Mouse (Mus musculus): ENCODE data around the gene Zfp672.
"Not testable (repeated sequence)": the region's sequence is repeated elsewhere in the genome, so short reads cannot be mapped to it uniquely, and the experiment has no call there.

The Zfp672 gene

GRCm38 (mm10) chr11:58324614-58325229, 5.4 kb downstream of the Zfp672 start:
- DNase-seq: no peak

DNA sequence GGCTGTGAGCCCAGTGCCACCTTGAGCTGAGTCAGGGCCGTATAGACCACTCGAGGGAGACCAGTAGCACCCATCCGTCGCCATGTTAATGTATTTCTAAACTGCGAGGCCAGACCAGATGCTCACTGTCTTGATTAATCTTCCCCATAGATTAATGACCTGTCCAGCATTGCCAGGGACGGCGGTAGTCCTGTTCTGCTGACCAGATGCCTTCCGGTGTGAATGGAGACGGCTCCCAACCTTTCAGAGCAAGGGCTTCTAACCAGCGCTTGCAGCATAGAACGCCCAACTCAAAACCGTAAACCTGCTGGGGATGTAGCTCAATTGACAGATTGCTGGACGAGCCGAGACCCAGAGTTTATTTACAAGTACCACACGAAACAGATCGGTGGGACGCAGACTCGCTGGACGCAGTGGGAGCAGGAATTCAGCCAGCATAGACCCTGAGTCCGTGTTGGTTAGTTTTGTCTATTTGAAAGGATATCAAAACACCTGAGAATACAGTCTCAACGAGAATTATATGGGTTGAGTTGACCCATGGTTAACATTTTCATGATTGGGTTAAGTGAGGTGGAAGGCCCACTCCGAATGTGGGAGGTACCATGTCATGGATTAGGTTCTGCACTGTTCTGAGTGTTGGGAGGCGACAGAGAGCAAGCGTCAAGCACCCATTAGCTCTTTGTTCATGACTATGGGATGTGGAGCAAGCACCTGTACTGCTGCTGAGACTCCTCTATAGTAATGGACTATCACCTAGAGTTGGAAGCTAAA, 6.4 kb downstream of the Zfp672 start:
- DNase-seq: no peak

GRCm38 (mm10) chr11:58322824-58323569, 7.1 kb downstream of the Zfp672 start:
- DNase-seq: peak; percentile 96

GRCm38 (mm10) chr11:58316768-58317390, 13.3 kb downstream of the Zfp672 start:
- no peak for DNase-seq

GRCm38 (mm10) chr11:58316344-58316743, 13.8 kb downstream of the Zfp672 start:
- DNase-seq: no peak

DNA sequence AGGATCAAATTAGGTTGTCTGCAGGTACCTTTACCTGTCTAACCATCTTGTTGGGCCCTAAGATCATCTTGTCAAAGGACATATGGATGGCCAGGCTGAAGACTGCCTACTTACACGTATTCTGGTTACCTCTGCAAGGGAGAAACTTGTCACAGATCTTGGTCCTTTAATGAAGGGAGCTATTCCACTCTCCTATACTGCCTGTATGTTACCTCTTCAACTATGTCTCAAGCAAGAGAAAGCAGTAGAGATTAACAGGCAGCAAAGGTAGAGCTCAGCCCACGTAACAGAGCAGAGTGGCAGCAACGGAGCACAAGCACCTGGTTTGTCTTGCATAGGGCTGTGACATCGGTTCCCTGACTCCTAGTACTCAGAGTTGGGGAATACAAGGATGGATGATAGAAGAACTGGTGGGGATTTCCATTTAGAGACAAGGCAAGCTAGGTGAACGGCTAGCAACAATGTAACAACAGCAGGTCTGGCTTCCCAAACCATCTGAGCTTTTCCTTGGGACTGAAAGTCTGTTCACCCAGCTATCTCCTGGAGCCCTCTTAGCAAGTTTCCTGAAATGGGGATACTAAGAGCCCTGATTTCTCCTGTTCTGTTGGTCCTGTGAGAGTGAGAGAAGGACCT, 14.5 kb downstream of the Zfp672 start:
- no peak for DNase-seq

- peak; percentile 38 for DNase-seq
Measured at GRCm38 (mm10) chr11:58314069-58314468, 16.1 kb downstream of the Zfp672 start.

GRCm38 (mm10) chr11:58308661-58309060, 21.5 kb downstream of the Zfp672 start:
- no peak for DNase-seq

DNA sequence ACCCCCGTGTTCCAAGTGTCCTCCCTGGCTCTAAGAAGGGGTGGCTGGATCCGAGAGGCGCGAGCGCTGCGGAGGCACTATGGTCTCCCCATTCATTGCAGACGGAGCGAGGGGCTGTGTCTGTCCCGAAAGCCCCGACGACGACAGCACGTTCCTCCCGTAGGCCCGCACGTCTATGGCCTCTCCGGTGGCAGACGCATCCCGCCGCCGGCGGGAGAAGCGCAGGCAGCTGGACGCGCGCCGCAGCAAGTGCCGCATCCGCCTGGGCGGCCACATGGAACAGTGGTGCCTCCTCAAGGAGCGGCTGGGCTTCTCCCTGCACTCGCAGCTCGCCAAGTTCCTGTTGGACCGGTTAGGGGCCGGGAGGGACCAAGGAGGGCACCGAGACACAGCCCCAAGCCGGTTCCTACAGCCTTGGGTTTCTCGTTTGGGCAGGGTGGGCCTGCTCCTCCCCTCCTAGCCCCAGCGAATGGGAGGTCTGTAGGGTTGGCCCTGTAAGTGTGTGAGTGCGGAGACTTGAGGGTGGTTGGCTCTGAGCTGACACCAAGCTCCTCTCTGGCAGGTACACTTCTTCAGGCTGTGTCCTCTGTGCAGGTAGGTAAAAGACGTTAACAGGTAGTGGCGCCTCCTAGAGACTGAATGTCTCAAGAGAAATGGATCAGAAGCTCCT, 22.6 kb downstream of the Zfp672 start:
- DNase-seq: peak; percentile 61

GRCm38 (mm10) chr11:58306860-58307308, 23.3 kb downstream of the Zfp672 start, which contains the start of gene Zfp692:
Zfp692 (plus strand) TSS chr11:58307069.
- DNase-seq: peak; percentile 96

DNA sequence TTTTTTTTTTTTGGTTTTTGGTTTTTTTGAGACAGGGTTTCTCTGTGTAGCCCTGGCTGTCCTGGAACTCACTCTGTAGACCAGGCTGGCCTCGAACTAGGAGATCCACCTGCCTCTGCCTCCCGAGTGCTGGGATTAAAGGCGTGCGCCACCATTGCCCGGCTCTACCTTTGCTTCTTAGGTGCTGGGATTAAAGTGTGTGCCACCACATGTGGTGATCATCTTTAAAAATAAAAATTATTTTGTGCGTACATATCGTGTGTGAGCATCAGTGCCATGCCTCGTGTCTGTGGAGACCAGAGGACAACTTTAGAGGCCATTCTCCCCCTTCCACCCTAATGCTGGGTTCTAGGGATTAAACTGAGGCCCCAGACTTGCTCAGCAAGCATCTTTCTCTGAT, 24.8 kb downstream of the Zfp672 start:
- DNase-seq: not testable (repeated sequence)

GRCm38 (mm10) chr11:58303594-58303993, 26.5 kb downstream of the Zfp672 start:
- no peak for DNase-seq

- DNase-seq: no peak
Measured at GRCm38 (mm10) chr11:58302774-58303445, 27.2 kb downstream of the Zfp672 start.

DNA sequence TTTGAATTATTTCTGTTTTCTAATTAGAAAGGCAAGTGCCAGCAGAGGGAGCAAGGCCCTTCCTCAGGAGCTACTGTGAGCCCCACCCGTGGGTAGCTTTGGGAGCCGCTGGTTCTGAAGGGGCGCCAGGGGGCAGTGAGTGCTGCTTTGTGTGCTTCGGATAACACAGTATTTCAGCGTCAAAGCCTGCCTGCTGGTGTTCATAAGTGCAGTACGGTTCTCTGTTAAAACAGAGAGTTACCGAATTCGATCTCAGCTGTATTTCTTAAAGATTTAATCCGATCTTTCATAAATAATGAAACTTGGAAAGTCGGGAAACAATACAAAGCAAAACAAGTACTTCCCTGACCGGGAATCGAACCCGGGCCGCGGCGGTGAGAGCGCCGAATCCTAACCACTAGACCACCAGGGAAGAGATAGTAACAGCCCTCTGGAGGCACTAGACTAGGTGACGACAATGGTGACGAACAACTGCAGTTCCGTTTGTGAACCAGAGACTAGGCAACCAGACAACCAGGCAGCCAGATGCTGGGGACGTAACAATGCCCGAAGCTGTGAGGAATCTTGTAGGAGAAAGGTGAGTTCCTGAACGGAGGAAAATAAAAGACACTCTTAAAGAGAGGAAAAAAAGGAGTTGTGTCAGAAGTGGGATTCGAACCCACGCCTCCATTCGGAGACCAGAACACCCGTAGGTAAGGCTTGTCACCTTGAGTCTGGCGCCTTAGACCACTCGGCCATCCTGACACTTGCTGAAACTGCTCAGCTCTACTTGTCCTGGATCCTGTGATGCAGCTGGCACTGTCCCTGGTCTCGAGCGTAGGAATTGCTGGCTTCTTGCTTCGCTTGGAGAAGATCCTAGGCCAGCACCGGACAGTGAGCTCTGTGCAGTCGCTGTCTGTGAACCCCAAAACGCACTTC, 28.0 kb downstream of the Zfp672 start:
- peak; percentile 99 for DNase-seq

GRCm38 (mm10) chr11:58301057-58301456, 29.1 kb downstream of the Zfp672 start:
- peak; percentile 66 for DNase-seq

DNA sequence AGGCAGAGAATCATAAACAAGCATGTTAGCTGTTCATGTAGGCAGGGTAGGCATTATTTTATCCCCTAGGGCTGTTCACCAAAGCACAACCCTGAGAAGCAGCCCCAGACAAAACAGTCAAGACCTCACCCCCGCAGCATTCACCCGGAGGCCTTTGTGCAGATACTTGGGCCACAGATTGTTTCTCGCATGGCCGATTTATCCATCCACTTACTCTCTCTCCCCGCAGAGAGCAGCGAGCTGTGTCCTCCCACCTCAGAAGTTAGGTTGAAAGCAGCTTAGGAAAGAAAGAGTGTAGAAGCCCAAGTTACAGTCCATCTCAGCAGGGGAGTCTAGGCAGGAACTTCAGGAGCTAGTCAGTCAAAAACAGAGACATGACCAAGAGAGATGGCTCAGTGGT, 32.7 kb downstream of the Zfp672 start:
- DNase-seq: no peak

DNA sequence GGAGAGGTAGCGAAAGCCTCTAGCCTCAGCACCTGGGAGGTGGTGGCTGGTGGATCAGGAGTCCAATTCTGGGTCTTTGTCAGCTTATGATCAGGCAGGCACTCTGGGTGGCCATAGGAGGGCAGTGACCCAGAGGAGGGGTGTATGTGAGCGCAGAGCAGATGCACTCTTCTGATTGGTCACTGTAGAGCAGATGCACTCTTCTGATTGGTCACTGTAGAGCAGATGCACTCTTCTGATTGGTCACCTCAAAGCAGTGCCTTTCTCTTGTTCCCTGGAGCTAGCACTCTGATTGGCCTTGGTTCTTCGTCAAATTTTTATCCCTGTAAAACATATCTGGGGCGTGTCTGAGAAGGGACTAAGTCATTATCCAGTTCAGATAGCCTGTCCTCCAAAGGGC, 37.3 kb downstream of the Zfp672 start:
- DNase-seq: no peak

- no peak for DNase-seq
Measured at GRCm38 (mm10) chr11:58290812-58291211, 39.3 kb downstream of the Zfp672 start.

- DNase-seq: no peak
Measured at GRCm38 (mm10) chr11:58289992-58290682, 40.0 kb downstream of the Zfp672 start.

- DNase-seq: no peak
Measured at GRCm38 (mm10) chr11:58282518-58282917, 47.6 kb downstream of the Zfp672 start.
